Mouse (Mus musculus) embryonic facial prominence, embryonic 10.5 days (tissue): Measurements from ENCODE around the gene Gsg1l. TPM values are rescaled to one million over a fixed set of nuclear protein-coding genes. Genes with fewer than 3 reads are reported as not detected.

Source experiments
- DNase-seq: peaks from one replicate; pipeline ENCODE4 v3.0.0-alpha.2; 2017; ENCODE audit warnings: low spot score
- H3K27ac ChIP-seq: fragments of 300-500 bp; sonication (generic); replicated peaks from 2 replicates; pipeline ENCODE4 v1.5.1; 2016; ENCODE audit warnings: mild to moderate bottlenecking
- H3K27me3 ChIP-seq: fragments of 300-500 bp; sonication (generic); replicated peaks from 2 replicates; pipeline ENCODE4 v1.6.1; 2016; ENCODE audit warnings: low read depth, mild to moderate bottlenecking; ENCODE audit not compliant: poor library complexity, severe bottlenecking
- H3K36me3 ChIP-seq: fragments of 300-500 bp; sonication (generic); replicated peaks from 2 replicates; pipeline ENCODE4 v1.6.1; 2016; ENCODE audit warnings: mild to moderate bottlenecking, moderate library complexity
- H3K4me1 ChIP-seq: fragments of 300-500 bp; sonication (generic); 2 replicates; pipeline ENCODE4 v1.6.1; 2016
- H3K4me3 ChIP-seq: fragments of 300-500 bp; sonication (generic); 2 replicates; pipeline ENCODE4 v1.5.1; 2016; ENCODE audit warnings: mild to moderate bottlenecking, moderate library complexity
- H3K9me3 ChIP-seq: fragments of 300-500 bp; sonication (generic); 2 replicates; pipeline ENCODE4 v1.6.1; 2016; ENCODE audit warnings: mild to moderate bottlenecking
- WGBS: fragments of 180-500 bp; shearing (Covaris S2); methylation state at CpG from one replicate; pipeline ENCODE4 v1.1.7; 2016; 5-methylcytosine and 5-hydroxymethylcytosine counted together
- polyA plus RNA-seq: library from polyadenylated mRNA; unstranded; fragments of >200 nt; fragmentation: Nextera tagmentation; extraction: Ambion mirVana; gene quantifications from 2 replicates; pipeline ENCODE4 v1.2.1, GENCODE M21; 2016

The Gsg1l gene
- polyA plus RNA-seq, 1 experiment from 2014 or later, result 0.65 TPM

DNA sequence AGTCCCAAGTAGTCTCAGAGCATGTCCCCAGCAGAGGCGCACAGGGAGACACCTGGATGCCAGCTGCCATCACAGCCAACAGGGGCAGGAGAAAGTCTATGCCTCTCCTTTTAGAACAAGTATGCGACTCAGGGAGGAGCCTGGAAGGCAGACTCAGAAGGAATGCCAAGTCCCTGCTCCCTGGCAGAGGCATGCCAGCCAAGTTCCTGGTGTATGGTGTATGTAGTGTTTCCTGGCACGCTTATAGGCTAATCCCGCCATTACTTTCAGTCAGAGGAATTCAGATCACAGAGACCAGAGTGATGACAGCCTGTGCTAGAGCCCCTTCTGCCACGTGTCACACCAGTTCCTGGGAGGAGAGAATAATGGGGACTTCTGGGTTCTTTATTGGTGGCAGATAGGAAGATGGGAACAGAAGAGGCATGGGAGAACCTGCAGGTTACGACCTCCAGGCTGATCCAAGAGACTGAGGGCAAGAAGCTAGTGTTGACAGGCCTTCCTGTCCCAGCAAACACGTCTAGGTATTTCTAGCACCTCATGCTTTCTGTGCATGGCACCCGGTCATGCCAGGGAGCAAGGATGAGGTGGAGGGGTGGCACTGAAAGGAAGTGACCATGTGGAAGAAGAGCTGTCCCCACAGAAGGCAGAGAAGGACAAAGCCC lies 235.2 kb downstream of the Gsg1l start:
- Histone ChIP-seq H3K4me3 (no peak overlapping the region), H3K9me3 (no peaks in the 10 kb centered on the region), H3K27ac (no peak overlapping the region), H3K36me3 (peaks cover 36% of the 10 kb centered on the region), H3K4me1 (no peaks in the 10 kb centered on the region), H3K27me3 (no peaks in the 10 kb centered on the region)
- DNase-seq, result no peak
- 82% methylated on average over 8 of the region's 8 CpGs for WGBS

DNA sequence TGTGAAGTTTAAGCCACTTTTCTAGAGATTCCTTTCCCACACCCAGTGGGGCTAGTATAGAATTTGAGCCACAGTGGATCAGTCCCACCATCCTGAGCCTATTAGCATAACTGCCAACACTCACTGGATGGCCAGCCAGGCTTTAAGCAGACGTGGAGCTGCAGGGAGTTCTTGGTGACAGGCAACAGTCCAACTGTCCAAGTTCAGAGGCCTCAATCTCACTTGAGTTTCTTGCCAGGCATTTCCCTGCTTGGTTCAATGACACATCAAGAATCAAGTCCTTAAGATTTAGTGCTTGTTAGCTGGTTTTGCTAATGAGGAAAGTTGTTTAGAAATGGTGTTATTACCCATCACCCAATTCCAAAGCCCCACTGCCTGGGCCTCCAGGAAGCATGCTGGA lies 236.6 kb downstream of the Gsg1l start:
- no peak overlapping the region for H3K4me3 ChIP-seq
- DNase-seq, result no peak
- WGBS, result 55% methylated on average over 1 of the region's 1 CpGs
- H3K36me3 ChIP-seq, result peaks cover 25% of the 10 kb centered on the region
- no peaks in the 10 kb centered on the region for H3K27me3 ChIP-seq
- no peaks in the 10 kb centered on the region for H3K9me3 ChIP-seq
- H3K27ac ChIP-seq, result no peak overlapping the region
- H3K4me1 ChIP-seq, result no peaks in the 10 kb centered on the region

DNA sequence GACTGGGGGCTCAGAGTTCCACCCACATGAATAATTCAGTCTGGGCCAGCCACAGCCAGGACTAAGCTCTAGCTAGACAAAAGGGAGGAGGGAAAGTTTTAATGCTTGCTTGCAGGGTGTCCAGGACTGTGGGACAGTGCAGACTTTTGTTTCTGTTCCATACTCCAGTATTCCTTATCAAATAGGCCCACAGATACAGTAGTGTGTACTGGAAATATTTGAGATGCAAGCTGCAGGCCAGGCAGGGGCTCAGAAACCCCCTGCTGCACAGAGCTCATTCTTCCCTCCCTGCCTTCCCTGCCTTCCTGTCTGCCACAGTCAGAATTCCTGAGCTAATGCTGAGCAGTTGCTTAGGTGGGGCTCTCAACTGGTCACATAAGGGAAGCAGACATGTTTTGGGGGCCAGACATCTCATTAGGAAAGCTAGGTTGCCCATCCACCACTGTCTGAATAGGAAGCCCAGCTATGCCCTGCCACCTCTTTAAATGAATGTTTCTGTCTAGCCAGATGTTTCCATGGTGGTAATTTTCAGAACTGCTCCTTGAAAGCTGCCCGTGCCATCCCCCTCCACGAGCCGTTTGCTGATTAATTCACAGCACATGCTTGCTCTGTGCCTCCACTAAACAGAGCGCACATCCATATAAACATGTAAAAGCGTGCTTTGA lies 244.0 kb downstream of the Gsg1l start:
- WGBS, result 54% methylated on average over 5 of the region's 5 CpGs
- no peak for DNase-seq

DNA sequence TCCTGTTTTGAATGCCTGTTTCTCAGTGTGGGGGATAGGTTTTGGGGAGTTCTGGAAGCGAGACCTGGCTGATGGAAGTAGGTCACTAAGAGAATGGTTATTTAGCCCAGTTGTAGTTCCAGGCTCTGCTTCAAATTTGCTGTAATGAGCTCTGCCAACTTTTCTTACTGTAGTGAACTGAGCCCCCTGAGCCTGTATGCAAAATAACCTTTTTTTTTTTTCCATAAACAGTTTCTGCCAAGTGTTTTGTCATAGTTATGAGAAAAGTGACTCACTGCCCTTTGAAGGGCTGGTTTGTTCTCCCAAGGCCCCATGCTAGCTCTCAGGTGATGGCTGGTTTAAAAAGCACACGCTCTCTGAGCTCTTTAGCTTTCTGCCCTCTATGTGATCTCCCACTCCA lies 248.7 kb downstream of the Gsg1l start:
- Histone ChIP-seq H3K9me3 (no peaks in the 10 kb centered on the region), H3K27me3 (no peaks in the 10 kb centered on the region), H3K36me3 (peaks cover 13% of the 10 kb centered on the region; the same call in 1 of the 2 replicates), H3K4me1 (peaks cover 36% of the 10 kb centered on the region), H3K4me3 (no peak overlapping the region), H3K27ac (no peak overlapping the region)
- DNase-seq, result no peak
- WGBS, result 92% methylated on average over 2 of the region's 2 CpGs

More for the DNA sequence above, 244.0 kb downstream of the Gsg1l start:
- no peaks in the 10 kb centered on the region for H3K27me3 ChIP-seq
- peak overlapping the region; percentile 72 for H3K27ac ChIP-seq
- H3K9me3 ChIP-seq, result no peaks in the 10 kb centered on the region
- no peak overlapping the region for H3K4me3 ChIP-seq
- peaks cover 15% of the 10 kb centered on the region for H3K4me1 ChIP-seq
- H3K36me3 ChIP-seq, result peaks cover 7% of the 10 kb centered on the region

DNA sequence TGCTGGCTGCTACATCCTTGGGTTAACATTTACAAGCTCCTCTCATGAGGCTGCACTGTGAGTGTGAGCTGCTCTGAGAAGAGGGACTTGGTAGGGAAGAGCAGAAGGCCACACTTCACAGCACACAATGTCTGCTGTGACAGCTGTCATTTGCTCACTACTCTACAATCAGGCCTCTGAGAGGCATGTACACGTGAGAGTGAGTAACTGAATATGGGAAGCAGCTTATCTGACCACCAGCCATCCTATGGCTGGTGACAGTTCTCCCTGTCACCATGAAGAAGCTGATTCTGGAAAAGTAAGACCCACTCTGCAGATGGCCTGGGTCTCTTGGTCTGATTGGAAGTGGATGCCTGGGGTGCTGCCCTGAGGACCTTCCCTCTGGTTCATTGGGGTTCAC lies 249.4 kb downstream of the Gsg1l start:
- Histone ChIP-seq H3K27ac (no peak overlapping the region), H3K9me3 (no peaks in the 10 kb centered on the region), H3K4me1 (peaks cover 36% of the 10 kb centered on the region), H3K27me3 (no peaks in the 10 kb centered on the region), H3K36me3 (peaks cover 13% of the 10 kb centered on the region; the same call in 1 of the 2 replicates), H3K4me3 (no peak overlapping the region)
- whole genome bisulfite sequencing, result 64% methylated on average over 1 of the region's 1 CpGs
- no peak for DNase-seq

DNA sequence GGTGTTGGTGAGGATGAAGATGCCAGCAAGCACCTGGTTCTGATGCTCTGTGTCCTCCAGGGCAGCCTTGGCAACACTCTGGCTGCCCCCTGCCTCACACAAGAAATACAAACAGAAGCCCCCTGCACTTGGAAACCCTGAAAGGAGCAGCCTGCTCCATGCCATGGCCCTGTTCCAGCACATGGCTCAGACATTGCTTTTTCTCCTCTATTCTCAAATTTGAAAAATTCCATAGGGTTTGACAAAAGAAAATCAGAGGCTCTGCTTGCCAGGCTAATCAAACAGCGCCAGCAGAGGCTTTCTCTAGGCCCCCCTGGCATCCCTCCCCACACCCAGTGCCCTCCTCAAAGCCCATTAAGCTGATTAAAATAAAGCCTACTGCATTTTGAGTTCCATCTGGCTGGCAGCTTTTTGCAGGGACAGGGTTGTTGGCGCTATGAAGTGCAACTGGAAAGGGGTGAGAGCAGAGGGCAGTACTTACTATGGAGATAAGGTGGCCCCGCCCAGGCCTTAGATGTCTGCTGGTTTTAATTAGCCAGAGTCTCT lies 253.0 kb downstream of the Gsg1l start:
- Histone ChIP-seq H3K27me3 (no peaks in the 10 kb centered on the region), H3K27ac (no peak overlapping the region; the same call in 1 of the 2 replicates), H3K4me3 (no peak overlapping the region), H3K4me1 (peaks cover 45% of the 10 kb centered on the region), H3K36me3 (peaks cover 13% of the 10 kb centered on the region; the same call in 1 of the 2 replicates), H3K9me3 (no peaks in the 10 kb centered on the region)
- 36% methylated on average over 3 of the region's 3 CpGs for WGBS
- DNase-seq, result peak; percentile 39

DNA sequence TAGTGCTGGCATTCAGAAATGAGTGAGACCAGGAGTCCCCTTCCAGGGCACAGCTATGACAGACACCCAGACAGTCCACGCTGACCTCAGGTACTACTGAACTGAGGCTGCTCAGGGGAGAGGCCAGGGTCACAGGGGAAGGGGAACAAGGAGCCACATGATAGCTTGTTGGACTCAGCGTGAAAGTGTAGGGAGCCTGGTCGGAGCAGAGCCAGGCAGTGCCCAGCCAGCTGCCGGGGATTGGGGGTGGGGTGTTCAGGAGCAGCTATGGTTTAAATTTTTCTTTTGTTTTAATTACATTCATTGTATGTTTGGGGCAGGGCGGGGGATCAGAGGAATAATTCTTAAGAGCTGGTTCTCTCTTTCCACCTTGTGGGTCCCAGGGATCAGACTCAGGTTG lies 253.7 kb downstream of the Gsg1l start:
- Histone ChIP-seq H3K9me3 (no peaks in the 10 kb centered on the region), H3K27me3 (no peaks in the 10 kb centered on the region), H3K27ac (peak overlapping the region; percentile 25; the same call in 1 of the 2 replicates), H3K4me3 (no peak overlapping the region), H3K4me1 (peaks cover 45% of the 10 kb centered on the region), H3K36me3 (peaks cover 13% of the 10 kb centered on the region; the same call in 1 of the 2 replicates)
- DNase-seq, result no peak
- 67% methylated on average over 5 of the region's 5 CpGs for WGBS

Other genes with a start within 250 kb of the Gsg1l start
- gene Xpo6, start 118.1 kb upstream of the Gsg1l start, polyA plus RNA-seq, result 70.2 and 74.3 TPM in 2 replicates
- 91.0 and 102 TPM in 2 replicates for gene Sbk1, start 190.2 kb upstream of the Gsg1l start, polyA plus RNA-seq